Mouse (Mus musculus) embryonic fibroblast, embryonic 13.5 days (primary cell): ENCODE measurements around the gene Scarf2. TPM values are rescaled to one million over a fixed set of nuclear protein-coding genes. Genes with fewer than 3 reads are reported as not detected.

Experiments used
- H3K27ac ChIP-seq: 2 replicates; pipeline ENCODE4 v1.5.1; 2012; ENCODE audit warnings: low read length, control low read depth, inconsistent platforms; ENCODE audit not compliant: insufficient read depth
- H3K4me1 ChIP-seq: 2 replicates; pipeline ENCODE4 v1.6.1; 2011; ENCODE audit warnings: low read length; ENCODE audit not compliant: control insufficient read depth, insufficient read depth
- H3K4me3 ChIP-seq: 2 replicates; pipeline ENCODE4 v1.5.1; 2011; ENCODE audit warnings: mild to moderate bottlenecking, control low read depth, low read length; ENCODE audit not compliant: insufficient read depth
- CTCF ChIP-seq: IDR thresholded peaks from 2 replicates; pipeline ENCODE4 v1.5.1; 2011; ENCODE audit warnings: mild to moderate bottlenecking, control low read depth, low read length, moderate library complexity, borderline replicate concordance; ENCODE audit not compliant: insufficient read depth
- POLR2A ChIP-seq: IDR thresholded peaks from 2 replicates; pipeline ENCODE4 v1.6.1; 2011; ENCODE audit warnings: low read depth, mild to moderate bottlenecking, control low read depth, low read length, moderate library complexity
- polyA plus RNA-seq: library from polyadenylated mRNA; stranded (reverse); fragments of >200 nt; gene quantifications from 2 replicates; pipeline ENCODE4 v1.2.4, GENCODE M21; 2011; ENCODE audit warnings: low read depth; ENCODE audit not compliant: missing spikeins, insufficient read length

The Scarf2 gene
- polyA plus RNA-seq, 1 experiment = 46.5 TPM

DNA sequence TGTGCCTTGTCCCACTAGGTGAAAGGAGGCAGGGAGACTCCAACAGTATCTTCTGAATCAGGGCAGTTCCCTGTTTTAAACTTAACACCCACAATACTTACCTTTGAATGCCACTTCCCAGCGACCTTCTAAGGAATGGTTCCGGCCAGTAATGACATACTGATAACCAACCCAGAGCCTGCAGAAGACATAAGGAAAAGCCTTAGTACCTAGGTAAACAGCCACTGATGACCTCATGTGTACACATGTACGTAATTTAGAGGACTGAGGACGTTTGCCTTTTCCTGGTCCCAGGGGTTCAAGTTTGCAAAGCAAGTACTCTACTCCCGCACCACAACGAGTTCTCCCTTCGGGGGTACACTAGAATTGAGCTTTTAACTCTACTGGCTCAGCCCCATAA, 60.1 kb downstream of the Scarf2 start:
- Histone ChIP-seq H3K4me1 (no peaks in the 10 kb centered on the region), H3K27ac (no peak overlapping the region), H3K4me3 (no peak overlapping the region)
- TF ChIP-seq CTCF (no peak), POLR2A (no peak)

Other genes with a start within 250 kb of the Scarf2 start
- 0.25 TPM in 1 of 2 replicates, not detected in the other for gene Lrrc74b, start 236.0 kb upstream of the Scarf2 start, polyA plus RNA-seq
- 2.2 and 3.0 TPM in 2 replicates for gene P2rx6, start 235.4 kb upstream of the Scarf2 start, polyA plus RNA-seq
- gene Slc7a4, start 214.1 kb upstream of the Scarf2 start, polyA plus RNA-seq = 2.1 and 2.2 TPM in 2 replicates
- gene Smpd4, start 177.9 kb upstream of the Scarf2 start, polyA plus RNA-seq = 28.7 and 44.8 TPM in 2 replicates
- gene Ccdc74a, start 150.8 kb upstream of the Scarf2 start, polyA plus RNA-seq = 7.1 and 9.7 TPM in 2 replicates
- 65.3 and 67.2 TPM in 2 replicates for gene Med15, start 64.4 kb upstream of the Scarf2 start, polyA plus RNA-seq
- 53.4 and 63.8 TPM in 2 replicates for gene Klhl22, start 37.7 kb upstream of the Scarf2 start, polyA plus RNA-seq
- not detected in 2 replicates for gene B830017H08Rik, start 35.8 kb downstream of the Scarf2 start, polyA plus RNA-seq
- gene Car15, start 41.1 kb downstream of the Scarf2 start, polyA plus RNA-seq = 0.90 and 1.4 TPM in 2 replicates
- gene Gm20518, start 94.4 kb downstream of the Scarf2 start, polyA plus RNA-seq = 0.26 TPM in 1 of 2 replicates, not detected in the other
- gene Tssk1, start 96.9 kb downstream of the Scarf2 start, polyA plus RNA-seq = not detected in 2 replicates
- 46.3 and 53.0 TPM in 2 replicates for gene Dgcr2, start 101.3 kb downstream of the Scarf2 start, polyA plus RNA-seq
- not detected in 2 replicates for gene Tssk2, start 101.4 kb downstream of the Scarf2 start, polyA plus RNA-seq
- 17.5 and 20.7 TPM in 2 replicates for gene Ess2, start 114.1 kb downstream of the Scarf2 start, polyA plus RNA-seq
- gene Gsc2, start 117.8 kb downstream of the Scarf2 start, polyA plus RNA-seq = not detected in 2 replicates
- 77.8 and 111 TPM in 2 replicates for gene Slc25a1, start 130.9 kb downstream of the Scarf2 start, polyA plus RNA-seq
- not detected in 2 replicates for gene Vpreb2, start 183.1 kb downstream of the Scarf2 start, polyA plus RNA-seq